Comparison of ENCODE assay signal across 8 mouse cellular contexts in the genomic region with DNA sequence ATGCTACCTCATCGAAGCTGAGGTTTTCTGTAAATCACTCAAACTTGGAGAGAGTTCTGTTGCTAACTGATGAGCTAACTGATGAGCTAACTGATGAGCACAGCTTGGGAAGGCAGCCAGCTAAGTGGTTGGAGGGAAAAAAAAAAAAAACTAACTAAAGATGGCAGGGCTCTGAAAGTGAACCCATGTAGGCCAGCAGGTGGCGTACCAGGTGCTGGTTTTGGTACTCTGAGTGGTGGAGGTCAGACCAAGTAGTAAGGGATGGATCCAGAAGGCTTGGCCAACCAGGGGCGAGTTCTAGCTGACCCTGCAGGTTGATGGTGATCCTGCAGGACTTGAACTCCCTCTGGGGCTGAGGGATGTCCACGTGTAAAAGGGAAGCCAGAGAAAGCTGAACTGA.
DNase-seq lines count a peak whose midpoint lies in the region; ATAC-seq and TF ChIP-seq lines count a peak whose summit lies in the region.

No protein-coding gene starts in this region.

- no peak for TF ChIP-seq POLR2A in ES-Bruce4 (IDR thresholded peaks at IDR 0.05; ENCODE audit: insufficient read depth, low read length)

- no peak overlapping the region for H3K9ac ChIP-seq in intestine, postnatal 0 days (ENCODE audit: low read depth, low read length)
- no peak overlapping the region for H3K9ac ChIP-seq in intestine, embryonic 16.5 days (ENCODE audit: low read depth, low read length)
- H3K9ac ChIP-seq in ES-Bruce4 (ENCODE audit: low read depth, poor library complexity, severe bottlenecking): no peak overlapping the region

- peak; percentile 66 for TF ChIP-seq CTCF in intestine, postnatal 0 days (IDR thresholded peaks at IDR 0.05; ENCODE audit: low read depth)
- peak; percentile 70 for TF ChIP-seq CTCF in ES-Bruce4 (IDR thresholded peaks at IDR 0.05; ENCODE audit: low read depth, low read length)

- 0 out of 2 replicates have a peak, but pooled peaks cover 6% of the 10 kb centered on the region for H3K27me3 ChIP-seq in intestine, postnatal 0 days (replicated peaks; ENCODE audit: control insufficient read depth, insufficient read depth, low read length)
- H3K27me3 ChIP-seq in intestine, embryonic 16.5 days (replicated peaks; ENCODE audit: control insufficient read depth, insufficient read depth, low read length): 0 out of 2 replicates have a peak, but pooled peaks cover 2% of the 10 kb centered on the region
- H3K27me3 ChIP-seq in ES-Bruce4 (ENCODE audit: control insufficient read depth, insufficient read depth, low read length, poor library complexity, severe bottlenecking): no peaks in the 10 kb centered on the region

- intact Hi-C loops in heart, postnatal 10 days (cut with DNase I): no loop called here

- no peak overlapping the region for H3K4me2 ChIP-seq in intestine, postnatal 0 days (replicated peaks; ENCODE audit: low read depth)
- H3K4me2 ChIP-seq in intestine, embryonic 16.5 days (ENCODE audit: low read depth, low read length): no peak overlapping the region

- peak; percentile 59 for DNase-seq in c-Kit-negative CD71-positive TER-119-positive erythroid progenitor cells, embryonic 14.5 days (ENCODE audit: low read depth, low spot score)
- DNase-seq in heart, postnatal 10 days: peak; percentile 53 to 72
- DNase-seq in lung, adult 18-20 months: peak; percentile 36 to 61
- DNase-seq in spleen, postnatal 10 days (ENCODE audit: low spot score in 2 of 2): peak; percentile 77 to 90
- no peak for DNase-seq in frontal cortex, postnatal 36 days (ENCODE audit: low spot score in 2 of 2)

- peaks cover 4% of the 10 kb centered on the region; the same call in 1 of the 2 replicates for H3K4me1 ChIP-seq in intestine, postnatal 0 days (replicated peaks; ENCODE audit: control insufficient read depth, insufficient read depth, low read length)
- H3K4me1 ChIP-seq in intestine, embryonic 16.5 days (ENCODE audit: control insufficient read depth, insufficient read depth, low read length): peaks cover 6% of the 10 kb centered on the region; the same call in 1 of the 2 replicates
- H3K4me1 ChIP-seq in ES-Bruce4 (ENCODE audit: control insufficient read depth, insufficient read depth, low read length): no peaks in the 10 kb centered on the region

- no peak for ATAC-seq in intestine, postnatal 0 days
- no peak for ATAC-seq in intestine, embryonic 16.5 days

- H3K36me3 ChIP-seq in intestine, postnatal 0 days (ENCODE audit: control insufficient read depth, insufficient read depth): no peaks in the 10 kb centered on the region
- no peaks in the 10 kb centered on the region for H3K36me3 ChIP-seq in intestine, embryonic 16.5 days (ENCODE audit: control insufficient read depth, insufficient read depth, low read length)
- H3K36me3 ChIP-seq in ES-Bruce4 (ENCODE audit: control insufficient read depth, insufficient read depth, low read length, poor library complexity, severe bottlenecking): no peaks in the 10 kb centered on the region

- 51% methylated on average over 4 of the region's 4 CpGs for whole genome bisulfite sequencing in intestine, postnatal 0 days
- WGBS in intestine, embryonic 16.5 days: 35% methylated on average over 4 of the region's 4 CpGs

- H3K9me3 ChIP-seq in intestine, postnatal 0 days (ENCODE audit: control insufficient read depth): no peaks in the 10 kb centered on the region
- no peaks in the 10 kb centered on the region for H3K9me3 ChIP-seq in intestine, embryonic 16.5 days (ENCODE audit: control insufficient read depth, low read length)
- H3K9me3 ChIP-seq in ES-Bruce4 (replicated peaks; ENCODE audit: control insufficient read depth, insufficient read depth, low read length, poor library complexity, severe bottlenecking): no peaks in the 10 kb centered on the region

- no peak overlapping the region for H3K4me3 ChIP-seq in intestine, postnatal 0 days (ENCODE audit: low read depth, low read length)
- no peak overlapping the region for H3K4me3 ChIP-seq in intestine, embryonic 16.5 days (ENCODE audit: low read length)
- no peak overlapping the region for H3K4me3 ChIP-seq in ES-Bruce4 (ENCODE audit: low read depth, low read length)

- no peak for TF ChIP-seq EP300 in ES-Bruce4 (IDR thresholded peaks at IDR 0.05; ENCODE audit: insufficient read depth, low read depth, low read length)

- H3K27ac ChIP-seq in intestine, postnatal 0 days (ENCODE audit: low read depth, low read length): no peak overlapping the region
- H3K27ac ChIP-seq in intestine, embryonic 16.5 days (ENCODE audit: low read length): no peak overlapping the region
- no peak overlapping the region for H3K27ac ChIP-seq in ES-Bruce4 (ENCODE audit: insufficient read depth, low read length)

Comparison
In these comparisons a context has a peak if more than half of its experiments do, and no peak if none do; other contexts are left out.
1. DNase-seq: peak in c-Kit-negative CD71-positive TER-119-positive erythroid progenitor cells, embryonic 14.5 days (single experiment), heart, postnatal 10 days (2 of 2), lung, adult 18-20 months (2 of 2) and spleen, postnatal 10 days (2 of 2); none in frontal cortex, postnatal 36 days (0 of 2).